Mouse (Mus musculus) embryonic fibroblast, embryonic 13.5 days (primary cell): ENCODE data around the gene Gtf2i.

Source experiments
- CTCF ChIP-seq: IDR thresholded peaks from 2 replicates; pipeline ENCODE4 v1.5.1; 2011; ENCODE audit warnings: mild to moderate bottlenecking, control low read depth, low read length, moderate library complexity, borderline replicate concordance; ENCODE audit not compliant: insufficient read depth
- POLR2A ChIP-seq: IDR thresholded peaks from 2 replicates; pipeline ENCODE4 v1.6.1; 2011; ENCODE audit warnings: low read depth, mild to moderate bottlenecking, control low read depth, low read length, moderate library complexity

DNA sequence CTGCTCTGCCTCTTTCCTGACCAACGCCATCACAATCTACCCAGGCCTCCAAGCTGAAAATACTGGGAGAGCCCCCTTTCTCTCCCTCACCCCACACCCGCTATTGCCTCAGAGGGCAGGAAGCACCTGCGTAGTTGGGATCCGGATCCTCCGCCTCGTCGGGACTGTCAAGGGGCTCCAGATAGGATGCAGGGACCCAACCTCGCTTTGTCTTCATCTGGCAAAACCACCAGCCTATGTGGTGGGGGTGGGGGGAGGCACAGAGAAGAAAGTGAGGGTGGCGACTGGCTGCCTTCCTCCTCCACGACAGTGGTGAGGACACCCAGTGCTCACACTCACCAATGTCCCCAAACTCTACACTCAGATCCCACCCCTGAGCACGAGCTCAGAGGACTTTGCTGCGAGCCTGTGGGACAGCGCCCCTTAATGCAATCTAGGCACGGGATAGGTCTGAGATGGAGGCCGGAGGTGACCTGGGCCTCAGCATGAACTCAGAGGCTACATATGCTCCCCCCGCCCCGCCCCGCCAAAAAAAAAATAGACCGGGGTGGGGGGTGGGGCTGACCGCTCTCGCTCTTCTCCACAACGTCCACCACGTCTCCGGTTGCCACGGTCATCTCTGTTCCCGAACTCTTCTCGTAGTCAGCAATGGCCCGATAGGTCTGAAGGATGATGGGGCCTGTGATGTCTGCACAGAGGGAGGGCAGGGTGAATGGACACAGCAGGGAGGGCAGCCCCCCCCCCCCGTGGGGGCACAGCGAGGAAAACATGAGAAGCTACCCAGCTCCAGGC lies 89.3 kb downstream of the Gtf2i start:
- no peak for TF ChIP-seq CTCF
- TF ChIP-seq POLR2A: no peak
